Mouse (Mus musculus): Measurements from ENCODE around the gene Myo10.

The Myo10 gene

DNA sequence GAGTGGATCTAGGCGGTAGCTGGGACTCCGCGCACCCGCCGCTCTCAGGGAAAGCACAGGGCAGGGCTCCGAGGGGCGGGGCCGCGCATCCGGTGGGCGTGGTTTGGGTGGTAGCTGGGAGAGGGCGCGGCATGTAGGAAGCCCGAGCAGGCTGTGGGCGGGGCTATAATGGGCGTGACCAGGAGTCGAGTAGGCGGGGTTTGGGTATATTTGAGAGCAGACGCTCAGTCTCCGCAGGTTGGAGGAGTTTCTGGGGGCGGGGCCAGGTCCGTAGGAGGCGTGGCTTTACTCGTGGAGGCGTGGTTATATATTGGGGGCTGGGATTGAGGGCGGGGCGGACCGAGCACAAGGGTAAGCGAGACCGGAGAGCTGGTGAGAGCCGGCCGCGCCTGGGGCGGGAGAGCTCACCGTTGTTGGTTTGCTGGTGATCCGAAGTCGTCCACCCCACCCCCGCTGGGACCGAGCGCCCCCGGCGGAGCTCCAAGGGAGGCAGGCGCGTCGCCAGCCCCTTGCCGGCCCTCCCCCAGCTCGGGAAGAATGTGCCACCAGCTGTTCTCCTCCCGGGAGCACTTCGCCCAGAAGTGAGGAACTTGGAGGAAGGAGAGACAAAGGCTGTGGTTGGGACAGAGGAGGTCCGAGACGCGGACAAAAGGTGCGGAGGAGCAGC is at the start of gene Myo10:
Gene Myo10 (plus strand): TSS at position 326 of the 667 bp plus-strand sequence.
- peak; percentile 95 for DNase-seq

DNA sequence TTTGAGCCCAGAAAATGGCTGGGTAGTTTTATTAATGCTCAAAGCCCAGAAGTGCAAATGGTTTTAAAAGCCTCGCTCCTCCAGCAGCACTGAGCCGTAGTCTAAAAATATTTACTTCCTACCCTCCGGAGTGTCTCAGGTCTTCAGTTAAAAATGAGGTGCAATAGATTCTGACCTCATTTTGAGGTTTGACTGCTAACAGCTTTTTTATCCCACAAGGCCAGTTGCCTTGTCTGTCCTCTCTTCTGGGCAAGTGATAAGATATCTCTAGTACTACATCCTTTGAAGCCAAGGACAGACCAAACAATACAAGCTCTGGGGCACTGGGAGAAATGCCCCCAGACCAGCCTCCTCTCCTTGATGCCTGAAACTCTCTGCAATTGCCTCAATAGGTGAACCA is 49.2 kb upstream of the Myo10 start:
- no peak for DNase-seq

DNA sequence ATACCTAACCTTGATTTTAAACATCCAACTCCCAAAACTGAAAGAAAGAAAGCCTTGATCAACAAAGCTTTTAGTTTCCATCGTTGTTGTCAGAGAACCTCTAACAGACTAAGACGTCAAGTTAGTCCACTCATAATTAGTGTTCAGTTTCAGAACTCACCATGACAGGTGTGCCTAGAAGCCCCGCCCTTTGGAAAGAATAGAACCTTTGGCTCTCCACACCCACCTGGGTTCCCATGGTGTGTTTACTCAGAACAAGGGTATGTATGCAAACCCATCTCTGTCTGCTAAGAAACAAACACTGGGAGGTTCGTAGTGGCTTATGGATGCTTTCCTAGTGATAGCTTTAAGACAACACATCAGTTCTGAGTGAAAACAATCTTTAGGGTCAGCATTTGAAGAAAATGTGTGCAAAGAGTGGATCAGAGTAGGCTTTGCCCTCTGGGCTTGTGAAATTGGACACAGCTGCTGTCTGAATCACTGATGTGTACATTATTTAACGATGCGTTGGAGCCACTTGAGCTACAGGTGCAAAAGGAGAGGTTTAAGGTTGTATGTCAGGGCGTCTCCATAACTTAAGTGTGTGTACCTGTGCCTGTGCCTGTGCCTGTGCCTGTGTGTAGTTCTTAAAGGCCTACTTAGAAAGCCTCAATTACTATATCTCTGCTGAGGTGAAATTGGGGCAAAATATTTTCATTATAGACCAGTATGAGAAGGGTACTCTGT is 48.3 kb upstream of the Myo10 start:
- DNase-seq: no peak

DNA sequence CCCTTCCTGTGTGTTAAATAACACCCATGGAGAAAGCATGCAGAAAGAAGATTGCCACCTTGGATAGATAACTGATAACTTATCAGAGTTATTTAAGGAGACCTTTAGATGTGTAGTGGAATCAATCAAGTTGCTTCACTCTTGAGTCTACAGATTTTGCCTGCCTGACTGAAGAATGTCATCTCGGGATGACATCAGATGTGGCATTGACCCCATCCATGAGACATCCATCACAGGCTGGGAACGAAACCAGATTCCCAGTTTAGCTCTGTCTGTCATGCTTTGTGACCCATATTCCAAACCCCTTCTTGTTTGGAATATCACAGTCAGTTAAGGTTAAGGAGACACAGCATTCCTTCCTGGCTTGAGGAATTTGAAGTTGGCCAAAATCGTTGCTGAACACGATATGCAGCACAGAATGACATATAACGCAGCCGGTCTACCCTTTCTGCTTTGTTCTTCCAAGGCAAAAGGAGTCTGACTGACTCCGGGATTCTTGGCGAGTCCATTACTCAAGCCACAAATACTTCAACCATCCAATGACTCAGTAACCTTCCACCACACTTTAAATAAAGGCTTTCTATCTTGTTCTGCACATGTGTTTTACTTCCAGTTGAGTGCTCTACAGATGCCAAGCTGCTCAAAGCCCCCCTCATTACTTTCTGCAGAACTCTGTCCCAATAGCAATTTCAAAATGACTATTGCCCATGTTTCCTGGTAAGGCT is 44.8 kb upstream of the Myo10 start:
- no peak for DNase-seq

DNA sequence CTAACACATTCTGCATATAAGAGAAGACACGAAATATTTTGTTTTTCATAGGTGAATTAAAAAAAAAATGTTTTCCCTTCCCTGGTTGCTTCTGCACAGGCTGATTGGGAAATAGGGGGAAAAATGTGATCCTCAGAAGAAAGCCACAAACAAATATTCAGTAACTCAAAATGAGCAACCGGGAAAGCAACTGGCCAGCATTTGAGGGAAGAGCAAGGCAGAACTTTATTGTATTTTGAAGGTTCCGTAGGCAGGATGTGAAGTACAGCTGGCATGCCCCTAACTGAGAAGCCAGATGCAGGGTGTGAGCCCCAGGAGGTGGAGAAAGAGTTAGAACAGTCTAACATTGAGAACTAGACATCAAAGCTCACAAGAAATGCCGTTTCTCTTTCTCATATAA is 44.0 kb upstream of the Myo10 start:
- DNase-seq: no peak

DNA sequence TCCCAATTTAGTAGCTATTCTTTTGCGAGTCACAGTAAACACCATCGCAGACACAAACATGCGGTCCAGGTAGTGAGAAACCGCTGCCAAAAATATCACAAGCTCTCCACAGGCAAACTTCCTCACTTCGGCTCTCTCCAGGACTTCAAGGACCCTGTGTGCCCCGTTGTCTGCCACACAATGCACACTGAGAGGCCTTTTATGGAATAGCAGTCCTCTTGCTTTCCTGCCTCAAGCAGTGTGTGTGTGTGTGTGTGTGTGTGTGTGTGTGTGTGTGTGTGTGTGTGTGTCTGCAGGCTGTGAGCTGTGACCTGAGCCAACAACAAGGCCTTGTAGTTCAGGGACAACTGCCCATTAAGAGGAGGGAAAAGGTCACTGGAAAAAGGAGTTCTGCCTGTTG is 41.6 kb upstream of the Myo10 start:
- no peak for DNase-seq

DNA sequence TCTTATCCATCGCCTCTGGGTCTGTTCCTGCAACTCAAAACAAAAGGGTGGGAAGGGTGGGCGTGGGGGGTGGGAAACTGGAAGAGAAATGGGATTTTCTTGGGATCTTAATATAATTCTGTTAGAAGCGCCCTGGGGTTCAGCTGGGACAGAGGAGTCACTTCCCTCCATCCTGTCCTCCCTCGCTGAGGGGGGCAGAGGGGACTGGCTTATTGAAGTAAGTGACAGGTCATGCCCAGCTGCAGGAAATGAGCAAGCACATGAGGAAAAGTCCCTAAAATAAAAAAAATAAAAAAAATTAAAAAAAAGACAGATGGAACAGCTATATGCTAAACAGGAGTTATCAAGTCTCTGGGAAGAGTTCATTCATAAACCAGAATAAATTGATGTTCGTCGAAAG is 40.3 kb upstream of the Myo10 start:
- no peak for DNase-seq

DNA sequence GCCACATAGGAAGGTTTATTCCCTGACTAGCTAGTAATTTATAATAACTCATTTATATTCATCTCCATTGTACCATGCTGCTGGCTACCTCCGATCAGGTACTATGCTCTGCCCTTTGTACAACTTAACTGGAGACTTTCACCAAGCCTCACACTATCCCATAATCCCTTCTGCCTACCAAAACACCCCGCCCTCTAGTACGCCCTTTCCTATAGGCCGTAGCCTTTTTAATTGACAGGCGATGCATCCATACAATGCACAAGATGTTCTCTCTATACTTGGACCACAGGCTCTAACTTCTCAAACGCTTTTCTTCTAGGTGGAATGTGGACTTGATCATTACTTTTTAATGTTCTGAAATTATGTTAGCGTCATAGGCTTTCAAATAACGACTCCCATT is 39.0 kb upstream of the Myo10 start:
- no peak for DNase-seq

DNA sequence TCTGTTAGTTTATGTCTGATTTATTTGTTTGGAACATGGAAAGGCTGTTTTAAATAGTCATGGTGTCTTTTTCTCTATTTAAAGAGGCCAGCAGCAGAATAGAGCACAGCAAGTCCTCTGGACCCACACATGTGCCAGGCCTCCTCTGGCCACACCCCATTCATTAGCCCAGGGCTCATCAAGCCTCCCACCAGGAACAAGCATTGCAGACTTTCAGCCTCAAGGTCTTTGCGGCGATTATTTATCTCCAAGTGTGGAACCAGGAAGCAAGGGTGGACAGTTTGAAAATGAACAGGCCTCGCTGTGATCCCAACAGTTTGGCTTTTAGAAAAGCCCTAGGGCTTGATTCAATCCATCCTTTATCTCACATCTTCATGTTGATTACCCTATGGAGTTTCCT is 35.5 kb upstream of the Myo10 start:
- DNase-seq: no peak

DNA sequence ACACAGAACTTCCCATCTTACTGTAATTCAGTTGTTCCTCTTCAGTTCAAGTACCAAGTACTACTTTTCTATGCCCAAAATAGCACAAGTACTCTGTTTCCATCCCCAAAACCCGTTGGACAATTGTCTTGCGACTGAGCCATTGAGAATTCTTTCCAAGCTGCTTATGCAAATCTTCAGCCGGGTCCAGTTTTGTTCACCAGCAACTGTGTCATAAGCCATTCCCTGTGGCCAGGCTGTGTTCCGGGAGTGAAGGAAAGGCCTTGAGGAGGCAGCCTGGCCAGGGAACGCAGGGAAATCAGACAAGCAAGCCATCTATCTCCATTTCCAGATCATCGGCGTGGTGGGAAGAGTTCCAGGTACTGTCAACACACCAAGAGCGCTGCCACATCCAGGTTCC is 34.4 kb upstream of the Myo10 start:
- DNase-seq: no peak

DNA sequence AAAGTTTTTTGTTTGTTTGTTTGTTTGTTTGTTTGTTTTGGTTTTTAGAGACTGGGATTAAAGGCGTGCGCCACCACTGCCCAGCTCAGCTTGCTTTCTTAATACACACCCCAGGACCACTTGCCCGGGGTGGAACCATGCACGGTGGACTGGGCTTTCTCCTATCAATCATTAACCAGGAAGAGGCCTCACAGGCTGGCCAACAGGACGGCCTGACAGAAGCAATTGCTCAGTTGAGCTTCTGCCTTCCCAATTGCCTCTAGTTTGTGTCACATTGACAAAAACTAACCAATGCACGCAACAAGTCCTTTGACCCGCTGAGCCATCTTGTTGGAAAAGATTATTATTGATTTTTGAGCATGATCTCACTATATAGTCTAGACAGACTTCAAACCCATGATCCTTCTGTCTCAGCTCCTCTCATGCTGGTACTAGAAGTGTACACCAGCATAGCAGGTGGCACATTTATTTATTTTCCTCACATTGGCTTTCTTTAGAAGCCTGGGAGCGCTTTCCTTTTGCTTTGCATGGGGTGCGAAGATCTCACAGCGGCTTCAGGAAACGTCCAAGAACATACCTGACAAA is 32.9 kb upstream of the Myo10 start:
- no peak for DNase-seq

DNA sequence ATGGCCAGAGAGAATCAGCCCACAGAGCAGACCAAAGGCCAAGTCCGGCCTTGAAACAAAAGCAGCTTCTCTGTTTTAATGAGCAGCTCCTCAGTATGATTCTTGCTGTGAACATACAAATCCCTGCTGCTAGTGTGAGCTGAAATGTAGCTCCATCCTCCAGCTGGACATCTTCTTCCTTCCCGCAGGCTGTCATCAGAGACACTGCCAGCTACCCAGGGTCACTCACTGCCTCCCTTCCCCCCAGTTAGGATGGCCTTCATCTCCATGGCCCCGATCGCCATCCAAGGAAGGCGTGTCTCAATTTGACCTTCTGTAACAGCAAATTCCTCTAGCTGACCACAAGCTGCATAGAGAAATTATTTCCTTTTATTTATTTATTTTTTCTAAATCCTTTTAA is 32.4 kb upstream of the Myo10 start:
- DNase-seq: no peak

DNA sequence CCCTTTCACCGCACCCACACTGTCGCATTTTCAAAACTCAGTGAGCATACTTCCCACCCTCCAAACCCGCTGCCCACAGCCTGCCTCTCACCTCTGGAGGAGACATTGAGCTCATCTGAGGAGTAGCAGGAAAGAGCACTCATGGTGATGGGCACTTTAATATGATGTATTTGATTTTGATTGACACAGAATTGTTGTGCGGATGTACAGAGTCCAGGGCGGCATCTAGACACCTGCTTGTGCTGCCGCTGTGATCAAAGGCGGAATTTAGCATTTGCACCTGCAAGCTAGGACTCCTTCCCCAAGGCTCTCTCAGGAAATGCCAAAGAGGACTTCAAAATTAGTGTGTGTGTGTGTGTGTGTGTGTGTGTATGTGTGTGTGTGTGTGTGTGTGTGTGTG is 31.4 kb upstream of the Myo10 start:
- no peak for DNase-seq

DNA sequence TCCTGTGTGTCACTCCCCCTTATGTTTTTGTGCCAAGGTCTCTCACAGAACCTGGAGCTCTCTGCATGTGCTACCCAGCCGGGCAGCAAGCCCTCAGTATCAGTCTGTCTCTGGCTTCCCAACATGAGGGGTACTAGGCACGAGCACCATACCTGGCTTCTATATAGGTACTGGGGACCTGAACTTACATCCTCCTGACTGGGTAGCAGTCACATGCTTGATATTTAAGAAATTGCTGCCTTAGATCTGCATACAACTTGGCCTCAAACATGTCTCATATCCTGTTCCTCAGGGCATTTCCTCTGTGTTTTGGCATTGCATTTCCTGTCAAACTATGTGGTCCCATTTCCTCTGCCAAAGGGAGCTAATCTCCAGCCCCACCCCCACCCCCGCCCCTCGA is 30.4 kb upstream of the Myo10 start:
- no peak for DNase-seq

DNA sequence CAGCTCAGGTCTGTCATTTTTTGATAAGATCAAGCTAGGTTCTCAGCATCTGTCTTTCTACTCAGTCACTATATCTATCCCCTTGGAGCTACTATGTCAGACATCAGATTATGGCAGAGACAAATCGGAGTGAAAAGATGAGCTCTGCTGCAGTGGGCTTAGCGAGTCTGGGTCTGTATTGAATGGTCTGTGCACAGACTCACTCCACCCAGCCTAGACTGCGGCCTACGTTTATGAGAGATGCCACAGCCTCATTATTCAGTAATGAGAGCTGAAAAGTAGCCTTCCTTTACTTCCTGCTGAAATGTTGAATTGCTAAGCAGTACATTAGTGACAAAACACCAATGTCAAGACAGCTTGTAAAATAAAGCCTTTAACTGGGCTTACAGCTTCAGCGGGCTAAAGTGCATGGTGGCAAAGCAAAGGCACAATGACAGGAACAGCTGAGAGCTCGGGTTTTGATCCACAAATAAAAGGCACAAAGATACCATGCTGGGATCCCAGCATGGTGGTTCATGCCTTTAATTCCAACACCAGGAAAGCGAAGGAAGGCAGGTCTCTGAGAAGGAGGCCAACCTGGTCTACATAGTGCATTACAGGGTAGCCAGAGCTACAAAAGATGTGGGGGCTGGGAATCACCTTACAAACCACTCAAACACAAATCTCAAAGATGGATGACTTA is 28.7 kb upstream of the Myo10 start:
- no peak for DNase-seq

DNA sequence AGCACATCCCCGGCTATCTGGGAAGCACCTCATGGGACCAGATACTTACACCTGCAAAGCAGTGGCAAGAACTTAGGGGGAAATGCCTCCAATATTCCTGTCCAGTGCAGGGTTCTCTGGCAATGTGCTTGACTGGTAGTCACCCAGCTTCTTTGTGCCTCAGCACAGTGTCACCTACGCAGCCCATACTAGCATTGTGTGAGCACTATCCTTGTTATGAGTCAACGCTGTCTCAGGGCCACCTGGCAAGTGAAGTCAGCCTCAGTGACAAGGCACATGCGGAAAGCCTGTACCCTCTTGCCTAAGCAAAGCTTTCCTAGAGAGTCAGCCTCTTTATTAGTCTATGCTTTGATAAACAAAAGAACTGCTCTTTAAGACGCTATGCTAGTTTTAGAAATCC is 24.0 kb upstream of the Myo10 start:
- no peak for DNase-seq

DNA sequence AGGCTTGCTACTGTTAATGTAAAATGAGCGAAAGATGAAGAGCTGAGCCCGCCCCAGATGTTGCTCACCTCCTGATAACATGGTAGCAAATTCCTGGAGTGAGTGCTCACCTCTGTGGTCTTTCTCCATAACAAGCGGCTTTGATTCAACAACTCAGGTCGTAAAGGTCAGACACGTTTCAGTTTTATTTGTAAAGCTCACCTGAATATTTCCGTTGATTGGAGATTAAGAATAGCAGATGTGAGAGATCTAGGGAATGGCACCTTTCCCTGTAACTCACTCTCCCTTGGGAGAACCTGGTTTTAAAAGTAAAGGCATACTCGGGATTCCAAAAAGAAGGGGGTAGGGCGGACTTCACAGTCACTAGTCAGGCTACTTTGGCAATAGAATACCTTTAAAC is 20.0 kb upstream of the Myo10 start:
- DNase-seq: no peak

DNA sequence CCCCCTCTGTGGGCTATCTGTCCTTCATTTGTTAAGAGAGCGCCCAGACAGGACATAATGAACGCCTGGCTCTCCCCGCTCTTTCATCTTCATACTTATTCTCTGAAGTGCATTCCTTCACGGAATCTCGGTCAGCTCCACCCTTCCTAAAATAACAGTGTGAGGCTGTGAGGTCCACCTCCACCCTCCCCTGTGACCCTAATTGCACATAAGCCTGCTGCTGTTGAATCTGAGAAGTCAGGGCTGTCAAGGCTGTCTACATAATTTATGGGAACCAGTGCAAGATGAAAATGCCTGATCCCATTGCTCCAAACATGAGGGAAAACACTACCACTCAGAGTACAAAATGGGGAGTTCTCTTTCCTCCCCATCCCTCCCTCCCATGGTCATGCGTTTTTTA is 19.0 kb upstream of the Myo10 start:
- DNase-seq: no peak

DNA sequence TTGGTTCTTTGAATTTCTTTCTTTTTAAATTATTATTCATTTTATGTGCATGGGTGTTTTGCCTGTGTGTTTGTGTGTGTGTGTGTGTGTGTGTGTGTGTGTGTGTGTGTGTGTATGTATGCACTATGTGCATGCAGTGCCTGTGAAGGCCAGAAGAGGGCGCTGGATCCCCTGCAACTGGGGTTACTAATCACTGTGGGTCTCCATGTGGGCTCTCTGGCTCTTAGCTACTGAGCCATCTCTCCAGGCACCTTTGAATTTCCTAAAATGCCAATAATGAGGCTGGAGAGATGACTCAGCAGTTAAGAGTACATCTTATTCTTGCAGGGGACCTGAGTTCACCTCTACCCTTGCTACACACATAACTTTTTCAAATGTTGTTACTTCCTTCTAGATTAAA is 18.1 kb upstream of the Myo10 start:
- no peak for DNase-seq

DNA sequence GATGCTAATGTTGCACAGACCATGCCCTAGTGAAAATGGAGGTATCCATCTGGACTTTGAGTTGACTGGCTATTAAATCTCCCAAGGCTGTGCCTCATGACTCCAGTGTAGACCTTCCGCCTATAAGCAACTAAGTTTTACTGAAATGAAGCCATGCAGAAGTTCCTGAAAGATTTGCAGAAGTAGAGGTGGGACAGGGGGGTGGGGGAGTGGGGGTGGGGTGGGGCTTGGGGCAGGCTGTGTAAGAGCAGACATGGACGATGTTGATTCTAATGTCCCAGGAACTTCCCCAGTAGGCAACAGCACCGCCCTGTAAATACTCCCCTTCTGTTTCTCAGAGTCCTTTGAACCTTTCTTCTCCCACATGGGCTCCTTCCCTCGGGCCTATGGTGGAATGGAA is 16.9 kb upstream of the Myo10 start:
- no peak for DNase-seq

DNA sequence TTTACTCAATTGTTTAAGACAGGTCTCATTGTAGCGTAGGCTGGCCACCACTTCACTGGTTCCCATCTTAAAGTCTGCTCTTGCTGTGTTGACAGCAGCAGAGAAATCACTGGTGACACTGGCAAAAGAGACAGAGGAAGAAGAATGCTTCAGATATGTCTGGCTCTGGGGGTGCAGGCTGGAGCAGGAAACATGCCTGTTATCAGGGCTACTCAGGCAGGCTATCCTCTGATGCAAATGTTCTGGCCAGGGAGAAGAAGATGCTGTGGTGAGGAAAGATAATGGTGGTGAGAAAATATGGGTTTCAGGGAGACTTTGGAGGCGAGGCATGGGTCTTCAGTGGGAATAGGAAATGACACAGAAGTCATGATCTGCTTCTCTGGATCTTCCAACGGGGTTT is 13.6 kb upstream of the Myo10 start:
- no peak for DNase-seq

DNA sequence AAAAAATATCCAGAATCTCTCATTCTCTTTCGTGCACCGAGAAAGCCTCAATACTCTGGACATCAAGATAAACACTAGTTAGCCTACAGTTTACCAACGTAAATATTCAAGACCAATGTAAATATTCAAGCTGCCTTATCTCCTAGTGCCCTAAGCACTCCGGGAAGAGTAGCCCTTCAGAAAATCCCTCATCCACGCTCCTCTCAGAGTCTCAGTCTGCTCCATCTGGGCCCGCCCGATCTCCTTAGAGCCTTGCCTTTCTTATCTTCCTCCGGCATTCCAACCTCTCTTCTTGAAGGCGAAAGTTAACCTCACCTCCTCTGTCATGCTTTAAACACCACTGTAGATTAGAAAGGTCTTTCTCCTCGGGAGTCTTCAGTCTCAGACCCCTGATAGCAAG is 13.1 kb upstream of the Myo10 start:
- no peak for DNase-seq

DNA sequence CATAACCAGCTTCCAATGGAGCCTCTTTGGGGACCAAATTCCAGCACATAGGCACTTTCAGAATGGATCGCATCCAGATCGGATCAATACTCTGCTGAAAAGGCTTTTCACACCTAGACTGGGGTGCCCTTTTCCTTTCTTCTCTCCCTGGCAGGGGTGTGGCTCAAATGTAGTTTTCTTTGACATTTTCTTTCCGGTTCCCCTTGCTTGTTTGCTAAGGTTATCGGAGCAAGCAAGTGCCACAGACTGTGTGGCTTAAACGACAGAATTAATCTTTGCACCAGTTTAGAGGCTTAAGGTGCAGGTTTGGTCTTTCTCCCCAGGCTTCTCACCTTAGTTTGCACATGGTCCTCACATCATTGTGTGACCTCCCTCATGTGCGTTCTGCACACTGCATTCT is 11.1 kb upstream of the Myo10 start:
- no peak for DNase-seq
